Comparison of ENCODE assay signal across 7 mouse cellular contexts in genomic region chr14:52022709-52023459, GRCm38 (mm10). TPM values are rescaled to one million over a fixed set of nuclear protein-coding genes. Genes with fewer than 3 reads are reported as not detected.
A peak's percentile ranks its signal among the peaks of the same experiment; 100 is the strongest.
DNase-seq lines count a peak whose midpoint lies in the region; ATAC-seq and TF ChIP-seq lines count a peak whose summit lies in the region.

No protein-coding gene starts in this region.

- WGBS in embryonic facial prominence, embryonic 10.5 days: 5% methylated on average over 23 of the region's 23 CpGs
- 5% methylated on average over 23 of the region's 23 CpGs for WGBS in intestine, postnatal 0 days
- WGBS in limb, embryonic 12.5 days: 5% methylated on average over 23 of the region's 23 CpGs
- WGBS in midbrain, embryonic 14.5 days: 2% methylated on average over 23 of the region's 23 CpGs

- H3K27me3 ChIP-seq in embryonic facial prominence, embryonic 10.5 days (replicated peaks; ENCODE audit: low read depth, poor library complexity, severe bottlenecking): no peaks in the 10 kb centered on the region
- H3K27me3 ChIP-seq in intestine, postnatal 0 days (replicated peaks; ENCODE audit: control insufficient read depth, insufficient read depth, low read length): no peaks in the 10 kb centered on the region
- H3K27me3 ChIP-seq in limb, embryonic 12.5 days: no peaks in the 10 kb centered on the region
- no peaks in the 10 kb centered on the region for H3K27me3 ChIP-seq in midbrain, embryonic 14.5 days (ENCODE audit: control insufficient read depth, insufficient read depth, low read length)

- peaks cover 46% of the 10 kb centered on the region for H3K4me1 ChIP-seq in embryonic facial prominence, embryonic 10.5 days
- no peaks in the 10 kb centered on the region for H3K4me1 ChIP-seq in intestine, postnatal 0 days (replicated peaks; ENCODE audit: control insufficient read depth, insufficient read depth, low read length)
- H3K4me1 ChIP-seq in limb, embryonic 12.5 days (replicated peaks): peaks cover 30% of the 10 kb centered on the region
- H3K4me1 ChIP-seq in midbrain, embryonic 14.5 days (ENCODE audit: control insufficient read depth, insufficient read depth, low read length): peaks cover 16% of the 10 kb centered on the region

- H3K4me2 ChIP-seq in intestine, postnatal 0 days (replicated peaks; ENCODE audit: low read depth): peak overlapping the region; percentile 65
- H3K4me2 ChIP-seq in limb, embryonic 12.5 days: peak overlapping the region; percentile 60
- H3K4me2 ChIP-seq in midbrain, embryonic 14.5 days (ENCODE audit: low read length): peak overlapping the region; percentile 46

- peak; percentile 97 for DNase-seq in adrenal gland, postnatal 14 days
- peak; percentile 93 for DNase-seq in embryonic facial prominence, embryonic 10.5 days (ENCODE audit: low spot score)
- DNase-seq in midbrain, embryonic 14.5 days: peak; percentile 92
- DNase-seq in spleen, adult 18-20 months: peak; percentile 77 to 88

- peak overlapping the region; percentile 31; the same call in 1 of the 2 replicates for H3K9ac ChIP-seq in intestine, postnatal 0 days (ENCODE audit: low read depth, low read length)
- peak overlapping the region; percentile 23; the same call in 1 of the 2 replicates for H3K9ac ChIP-seq in limb, embryonic 12.5 days (replicated peaks)
- peak overlapping the region; percentile 37 for H3K9ac ChIP-seq in midbrain, embryonic 14.5 days (replicated peaks; ENCODE audit: low read length)

- peaks cover 5% of the 10 kb centered on the region; the same call in 1 of the 2 replicates for H3K36me3 ChIP-seq in embryonic facial prominence, embryonic 10.5 days (replicated peaks)
- H3K36me3 ChIP-seq in intestine, postnatal 0 days (ENCODE audit: control insufficient read depth, insufficient read depth): no peaks in the 10 kb centered on the region
- no peaks in the 10 kb centered on the region for H3K36me3 ChIP-seq in limb, embryonic 12.5 days
- H3K36me3 ChIP-seq in midbrain, embryonic 14.5 days (ENCODE audit: control insufficient read depth, insufficient read depth, low read length): no peaks in the 10 kb centered on the region

- H3K4me3 ChIP-seq in embryonic facial prominence, embryonic 10.5 days: peak overlapping the region; percentile 49
- peak overlapping the region; percentile 30 for H3K4me3 ChIP-seq in intestine, postnatal 0 days (ENCODE audit: low read depth, low read length)
- H3K4me3 ChIP-seq in limb, embryonic 12.5 days (replicated peaks): peak overlapping the region; percentile 27
- H3K4me3 ChIP-seq in midbrain, embryonic 14.5 days (replicated peaks; ENCODE audit: low read depth, low read length): peak overlapping the region; percentile 14; the same call in 1 of the 2 replicates

- no peaks in the 10 kb centered on the region for H3K9me3 ChIP-seq in embryonic facial prominence, embryonic 10.5 days
- no peaks in the 10 kb centered on the region for H3K9me3 ChIP-seq in intestine, postnatal 0 days (ENCODE audit: control insufficient read depth)
- no peaks in the 10 kb centered on the region for H3K9me3 ChIP-seq in limb, embryonic 12.5 days
- H3K9me3 ChIP-seq in midbrain, embryonic 14.5 days (ENCODE audit: control insufficient read depth, low read length): no peaks in the 10 kb centered on the region

- H3K27ac ChIP-seq in embryonic facial prominence, embryonic 10.5 days (replicated peaks): peak overlapping the region; percentile 87
- H3K27ac ChIP-seq in intestine, postnatal 0 days (ENCODE audit: low read depth, low read length): peak overlapping the region; percentile 75
- H3K27ac ChIP-seq in limb, embryonic 12.5 days: peak overlapping the region; percentile 87
- H3K27ac ChIP-seq in midbrain, embryonic 14.5 days (replicated peaks; ENCODE audit: low read depth, low read length): peak overlapping the region; percentile 74

- peak; percentile 87 for TF ChIP-seq CTCF in intestine, postnatal 0 days (IDR thresholded peaks at IDR 0.05; ENCODE audit: low read depth)

- ATAC-seq in granulocyte monocyte progenitor cell, adult 5-6 weeks (replicated peaks; ENCODE audit: poor library complexity, severe bottlenecking): peak; percentile 42
- ATAC-seq in intestine, postnatal 0 days: peak; percentile 14
- peak; percentile 18; the same call in 1 of the 2 replicates for ATAC-seq in limb, embryonic 12.5 days (ENCODE audit: insufficient number of reproducible peaks, insufficient read depth, low FRiP score, low TSS enrichment, low read depth)
- 0 out of 2 replicates have a peak, but pooled peaks have one; percentile 10 for ATAC-seq in midbrain, embryonic 14.5 days (ENCODE audit: low FRiP score, low TSS enrichment)

RNA-seq across cellular contexts. Expression of gene Zfp219, which starts 2.4 kb away (rescaled TPM):
- 56.5 and 63.7 TPM in 2 replicates for total RNA-seq in adrenal gland, postnatal 14 days (2021)
- 57.5 and 63.2 TPM in 2 replicates for polyA plus RNA-seq in embryonic facial prominence, embryonic 10.5 days (2016; fragmentation: Nextera tagmentation; extraction: Ambion mirVana)
- total RNA-seq in granulocyte monocyte progenitor cell, adult 5-6 weeks (2014; fragmentation: Nextera tagmentation): 11.3 and 20.1 TPM in 2 replicates
- 13.6 and 17.0 TPM in 2 replicates for total RNA-seq in granulocyte monocyte progenitor cell, adult 5-6 weeks (2017)
- 11.9 and 12.5 TPM in 2 replicates for polyA plus RNA-seq in intestine, postnatal 0 days (2015; fragmentation: Nextera tagmentation; extraction: Ambion mirVana)
- polyA plus RNA-seq in limb, embryonic 12.5 days (2016; fragmentation: Nextera tagmentation; extraction: Ambion mirVana): 51.7 and 60.9 TPM in 2 replicates
- 41.6 and 46.9 TPM in 2 replicates for polyA plus RNA-seq in midbrain, embryonic 14.5 days (2014; fragmentation: Nextera tagmentation; extraction: Ambion mirVana)

RNA-seq across cellular contexts. Expression of gene Tmem253, which starts 7.4 kb away (rescaled TPM):
- 3.7 and 4.4 TPM in 2 replicates for total RNA-seq in adrenal gland, postnatal 14 days (2021)
- polyA plus RNA-seq in embryonic facial prominence, embryonic 10.5 days (2016; fragmentation: Nextera tagmentation; extraction: Ambion mirVana): 0.65 and 0.72 TPM in 2 replicates
- total RNA-seq in granulocyte monocyte progenitor cell, adult 5-6 weeks (2014; fragmentation: Nextera tagmentation): not detected in 2 replicates
- total RNA-seq in granulocyte monocyte progenitor cell, adult 5-6 weeks (2017): not detected in 2 replicates
- 221 and 224 TPM in 2 replicates for polyA plus RNA-seq in intestine, postnatal 0 days (2015; fragmentation: Nextera tagmentation; extraction: Ambion mirVana)
- polyA plus RNA-seq in limb, embryonic 12.5 days (2016; fragmentation: Nextera tagmentation; extraction: Ambion mirVana): 1.00 and 1.2 TPM in 2 replicates
- 0.37 and 0.39 TPM in 2 replicates for polyA plus RNA-seq in midbrain, embryonic 14.5 days (2014; fragmentation: Nextera tagmentation; extraction: Ambion mirVana)

RNA-seq across cellular contexts. Expression of gene Olfr221, which starts 19.4 kb away (rescaled TPM):
- not detected in 2 replicates for total RNA-seq in adrenal gland, postnatal 14 days (2021)
- not detected in 2 replicates for polyA plus RNA-seq in embryonic facial prominence, embryonic 10.5 days (2016; fragmentation: Nextera tagmentation; extraction: Ambion mirVana)
- not detected in 2 replicates for total RNA-seq in granulocyte monocyte progenitor cell, adult 5-6 weeks (2014; fragmentation: Nextera tagmentation)
- total RNA-seq in granulocyte monocyte progenitor cell, adult 5-6 weeks (2017): not detected in 2 replicates
- not detected in 2 replicates for polyA plus RNA-seq in intestine, postnatal 0 days (2015; fragmentation: Nextera tagmentation; extraction: Ambion mirVana)
- not detected in 2 replicates for polyA plus RNA-seq in limb, embryonic 12.5 days (2016; fragmentation: Nextera tagmentation; extraction: Ambion mirVana)
- polyA plus RNA-seq in midbrain, embryonic 14.5 days (2014; fragmentation: Nextera tagmentation; extraction: Ambion mirVana): not detected in 2 replicates

RNA-seq across cellular contexts. Expression of gene Arhgef40, which starts 38.4 kb away (rescaled TPM):
- total RNA-seq in adrenal gland, postnatal 14 days (2021): 49.5 and 61.3 TPM in 2 replicates
- polyA plus RNA-seq in embryonic facial prominence, embryonic 10.5 days (2016; fragmentation: Nextera tagmentation; extraction: Ambion mirVana): 151 and 163 TPM in 2 replicates
- 8.6 and 14.9 TPM in 2 replicates for total RNA-seq in granulocyte monocyte progenitor cell, adult 5-6 weeks (2014; fragmentation: Nextera tagmentation)
- total RNA-seq in granulocyte monocyte progenitor cell, adult 5-6 weeks (2017): 10.8 and 11.4 TPM in 2 replicates
- 18.2 and 19.7 TPM in 2 replicates for polyA plus RNA-seq in intestine, postnatal 0 days (2015; fragmentation: Nextera tagmentation; extraction: Ambion mirVana)
- 241 and 253 TPM in 2 replicates for polyA plus RNA-seq in limb, embryonic 12.5 days (2016; fragmentation: Nextera tagmentation; extraction: Ambion mirVana)
- polyA plus RNA-seq in midbrain, embryonic 14.5 days (2014; fragmentation: Nextera tagmentation; extraction: Ambion mirVana): 72.8 and 75.8 TPM in 2 replicates

Comparison
In these comparisons a context has a peak if more than half of its experiments do, and no peak if none do; other contexts are left out.
1. Peak in every context shown above with its lines: DNase-seq, ATAC-seq, H3K4me3 ChIP-seq and H3K27ac ChIP-seq.
2. RNA of gene Tmem253, which starts 7.4 kb away (polyA plus RNA-seq): 221 to 224 TPM in intestine, postnatal 0 days; 1.00 to 1.2 TPM in limb, embryonic 12.5 days, 0.65 to 0.72 TPM in embryonic facial prominence, embryonic 10.5 days and 0.37 to 0.39 TPM in midbrain, embryonic 14.5 days; every median in the first group is over 100 times any median in the second.